Mouse (Mus musculus): ENCODE data around the gene Pde11a. TPM values are rescaled to one million over a fixed set of nuclear protein-coding genes. Genes with fewer than 3 reads are reported as not detected.

Gene Pde11a
- 0.32 and 0.41 TPM in 2 replicates for polyA plus RNA-seq (2021; fragmentation: Nextera tagmentation)
- long read RNA-seq, experiment 1, partial matches to known transcripts: 0 of 2 reads
- long read RNA-seq, experiment 1, other reads (novel, unspliced or antisense): 2 of 2 reads
- long read RNA-seq, experiment 2, partial matches to known transcripts: 1 of 2 reads
- long read RNA-seq, experiment 2, other reads (novel, unspliced or antisense): 1 of 2 reads

DNA sequence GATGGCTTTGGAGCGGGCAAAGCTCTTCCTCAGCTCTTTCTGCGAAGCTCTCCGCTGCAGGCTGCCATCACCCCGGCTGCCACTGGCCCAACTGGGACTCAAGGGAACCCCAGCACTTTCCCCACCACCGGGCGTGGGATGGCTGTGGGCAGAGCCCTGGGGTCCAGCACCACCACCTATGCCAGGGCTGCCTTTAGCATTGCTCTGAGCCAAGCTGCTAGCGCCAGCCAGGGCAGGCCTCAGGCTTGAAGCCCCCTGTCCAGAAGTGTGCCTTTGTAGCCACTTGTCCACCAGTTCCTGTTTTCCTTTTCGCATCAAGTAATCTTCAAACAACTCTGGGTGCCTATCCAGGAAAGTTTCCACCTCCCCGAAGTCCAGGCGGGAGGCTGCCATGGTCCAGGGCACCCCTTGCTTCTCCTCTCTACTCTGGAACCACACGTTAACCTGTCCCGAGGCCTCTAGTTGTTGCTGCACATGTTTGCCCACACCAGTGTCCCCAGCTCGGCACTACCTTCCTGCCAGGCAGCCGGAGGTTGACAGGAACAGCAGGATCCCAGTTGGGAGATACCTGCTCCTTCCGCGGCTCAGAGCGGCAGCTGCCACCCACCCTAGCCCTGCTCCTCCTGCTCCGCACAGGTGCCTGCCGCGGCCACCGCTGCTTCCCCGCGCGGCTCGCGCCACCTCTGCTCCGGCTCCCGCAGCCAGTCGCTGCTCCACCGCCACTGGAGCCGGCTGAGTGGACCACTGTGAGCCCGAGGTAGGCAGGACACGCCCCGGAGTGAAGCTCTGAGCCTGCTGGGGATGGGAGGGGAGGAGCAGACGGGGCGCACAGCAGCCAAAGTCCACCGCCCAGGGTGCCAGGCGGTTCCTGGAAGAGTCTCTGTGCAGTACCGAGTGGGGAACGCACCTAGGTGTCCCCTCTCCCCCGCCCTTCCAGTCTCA is at the start of gene Pde11a:
Gene Pde11a (minus strand): TSS at position 560 of the 942 bp plus-strand sequence.

DNA sequence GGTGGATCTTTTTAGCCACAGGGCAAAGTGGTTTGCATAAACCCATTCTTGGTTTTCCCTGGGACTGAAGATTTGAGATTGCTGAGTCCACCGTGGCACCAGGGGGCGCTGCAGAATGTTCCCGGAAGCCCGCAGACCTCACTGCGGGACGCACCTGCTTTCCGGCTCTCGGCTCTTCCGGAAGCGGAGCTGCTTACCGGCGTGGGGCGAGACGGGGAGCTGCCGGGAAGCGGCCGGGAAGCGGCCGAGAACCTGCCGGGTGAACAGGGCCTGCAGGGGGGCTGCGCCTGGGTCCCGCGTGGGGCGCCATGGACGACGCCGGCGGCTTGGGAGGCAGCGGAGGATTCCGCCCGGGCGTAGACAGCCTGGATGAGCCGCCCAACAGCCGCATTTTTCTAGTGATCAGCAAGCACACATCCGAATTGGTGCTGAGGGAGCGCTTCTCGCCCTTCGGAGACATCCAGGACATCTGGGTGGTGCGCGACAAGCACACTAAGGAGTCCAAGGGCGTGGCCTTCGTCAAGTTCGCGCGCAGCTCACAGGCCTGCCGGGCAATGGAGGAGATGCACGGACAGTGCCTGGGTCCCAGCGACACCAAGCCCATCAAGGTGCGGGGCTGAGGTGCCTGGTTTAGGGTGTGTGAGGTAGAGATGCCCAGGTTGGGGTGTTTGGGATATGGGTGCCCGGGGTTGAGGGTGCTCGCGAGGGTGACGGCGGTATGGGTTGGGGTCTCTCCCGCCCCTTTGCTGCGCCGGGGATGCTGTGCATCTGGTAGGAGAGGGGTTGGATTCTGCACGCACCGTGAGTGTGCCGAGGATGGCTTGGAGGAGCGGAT is 31.5 kb upstream of the Pde11a start, which contains the start of gene Rbm45:
Gene Rbm45 (plus strand): TSS at position 164 of the 835 bp plus-strand sequence.

DNA sequence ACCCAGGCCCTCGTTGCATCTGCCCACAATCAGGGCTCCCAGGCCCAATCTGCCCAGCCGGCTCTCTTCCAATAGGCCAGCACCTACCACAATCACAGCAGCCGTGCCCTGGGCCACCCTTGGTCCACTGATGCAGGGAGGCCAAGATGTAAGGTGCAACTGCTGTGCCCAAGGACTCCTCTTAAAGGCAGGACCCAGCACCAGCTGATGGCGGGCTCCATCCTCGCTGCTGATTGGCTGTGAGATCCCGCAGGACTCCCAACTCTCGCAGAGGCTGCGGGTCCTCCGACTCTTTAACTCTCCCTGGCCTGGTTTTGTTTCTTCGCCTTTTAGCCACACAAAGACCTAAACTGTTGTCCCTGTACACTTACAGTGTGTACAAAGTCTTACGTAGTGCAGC is 21.7 kb upstream of the Pde11a start, which contains the start of gene Cyct:
Gene Cyct (minus strand): TSS at position 225 of the 400 bp plus-strand sequence.

DNA sequence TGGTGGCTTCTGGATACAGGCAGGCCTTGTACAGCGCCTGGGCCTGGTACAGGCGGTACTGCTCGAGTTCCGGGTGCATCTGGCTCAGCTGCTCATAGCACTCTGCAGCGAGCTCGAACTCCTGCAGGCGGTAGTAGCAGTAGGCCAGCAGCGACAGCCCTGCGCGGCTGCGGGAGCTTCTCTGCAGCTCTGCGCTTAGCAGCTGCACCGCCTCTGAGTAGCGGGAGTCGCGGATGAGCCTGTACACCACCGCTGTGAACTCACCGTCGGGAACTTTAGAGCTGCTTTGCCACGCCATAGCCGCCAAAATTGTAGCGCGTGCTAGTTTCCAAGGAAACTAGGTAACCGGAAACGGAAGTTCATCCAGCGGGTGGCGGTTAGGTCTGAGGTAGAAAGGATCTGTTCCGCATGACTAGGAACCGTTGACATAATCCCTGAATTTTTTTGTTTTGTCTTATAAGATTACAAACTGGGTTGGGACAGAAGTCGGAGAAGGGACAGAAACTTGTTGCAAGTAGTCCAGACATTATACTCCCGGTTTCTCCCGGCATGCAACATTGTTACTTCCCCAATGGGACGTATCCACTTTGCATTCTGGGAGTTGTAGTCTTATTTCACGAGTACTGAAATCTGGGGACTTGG is 357.0 kb downstream of the Pde11a start, which contains the start of gene Ttc30a1:
Gene Ttc30a1 (minus strand): TSS at position 528 of the 642 bp plus-strand sequence.

DNA sequence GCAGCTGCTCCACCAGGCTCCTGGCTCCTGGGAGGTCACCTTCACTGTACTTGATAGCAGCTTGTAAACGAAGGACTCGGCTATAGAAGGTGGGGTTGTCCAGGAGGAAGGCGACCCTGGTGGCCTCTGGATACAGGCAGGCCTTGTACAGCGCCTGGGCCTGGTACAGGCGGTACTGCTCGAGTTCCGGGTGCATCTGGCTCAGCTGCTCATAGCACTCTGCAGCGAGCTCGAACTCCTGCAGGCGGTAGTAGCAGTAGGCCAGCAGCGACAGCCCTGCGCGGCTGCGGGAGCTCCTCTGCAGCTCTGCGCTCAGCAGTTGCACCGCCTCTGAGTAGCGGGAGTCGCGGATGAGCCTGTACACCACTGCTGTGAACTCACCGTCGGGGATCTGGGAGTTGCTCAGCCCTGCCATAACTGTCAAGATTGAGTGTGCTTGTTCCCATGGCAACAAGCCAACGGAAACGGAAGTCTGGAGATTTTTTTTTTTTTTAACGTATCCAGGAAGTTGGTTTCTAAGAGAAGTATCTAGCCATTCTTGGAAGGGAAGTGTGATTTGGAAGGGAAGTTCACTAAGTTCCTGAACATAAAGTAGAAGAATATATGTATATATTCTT is 360.7 kb downstream of the Pde11a start, which contains the start of gene Ttc30a2:
Gene Ttc30a2 (minus strand): TSS at position 419 of the 617 bp plus-strand sequence.

Other genes starting within 250 kb of the Pde11a start
- gene Cyct, start 21.7 kb upstream of the Pde11a start, polyA plus RNA-seq (2021; fragmentation: Nextera tagmentation): not detected in 2 replicates
- 11.1 and 14.7 TPM in 2 replicates for gene Rbm45, start 31.2 kb upstream of the Pde11a start, polyA plus RNA-seq (2021; fragmentation: Nextera tagmentation)
- 17.1 and 21.6 TPM in 2 replicates for gene Osbpl6, start 67.7 kb upstream of the Pde11a start, polyA plus RNA-seq (2021; fragmentation: Nextera tagmentation)

All from left cerebral cortex, adult 6 months (tissue).